9 mouse cellular contexts compared by ENCODE assay signal in the genomic region with DNA sequence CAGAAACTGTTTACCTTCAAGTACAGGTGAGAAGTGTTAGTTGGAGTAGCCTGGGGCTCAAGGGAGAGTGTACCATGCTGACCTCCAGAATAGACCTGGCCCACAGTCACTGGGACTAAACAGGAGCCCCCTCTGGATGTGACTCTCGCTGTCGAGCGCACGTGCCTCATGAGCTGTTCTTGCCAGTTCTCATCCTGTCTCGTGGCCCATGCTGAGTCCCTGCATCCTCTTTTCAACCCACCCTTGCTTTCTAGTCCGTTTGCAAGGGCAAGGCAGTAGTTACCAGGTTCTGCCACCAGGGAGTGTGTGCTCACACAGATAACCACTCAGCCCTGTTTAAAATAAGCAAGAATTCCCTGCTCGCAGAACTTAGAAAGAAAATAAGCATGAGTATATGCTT. TPM values are rescaled to one million over a fixed set of nuclear protein-coding genes. Genes with fewer than 3 reads are reported as not detected.
DNase-seq lines count a peak whose midpoint lies in the region; ATAC-seq and TF ChIP-seq lines count a peak whose summit lies in the region.
"Had no signal": no experiment of that assay in that cellular context is flagged by ENCODE, and none has a peak within 500 bp of the region (broad histone marks: within the 10 kb centered on the region; RNA-seq: fewer than 3 reads in every experiment).

No protein-coding gene starts in this region.

- peaks cover 0 to 9% of the 10 kb centered on the region in 2 experiments; a peak in 1 of 4 replicates for H3K4me1 ChIP-seq in CH12.LX (ENCODE audit: control insufficient read depth in 1 of 2, insufficient read depth in 2 of 2)
- H3K4me1 ChIP-seq in hindbrain, embryonic 16.5 days (ENCODE audit: control insufficient read depth, insufficient read depth, low read depth, low read length), result no peaks in the 10 kb centered on the region; the same call in 1 of the 2 replicates
- no peaks in the 10 kb centered on the region for H3K4me1 ChIP-seq in thymus, adult 2 months (replicated peaks; ENCODE audit: control insufficient read depth, insufficient read depth, low read length)
- H3K4me1 ChIP-seq: stomach, embryonic 15.5 days had no signal

- TF ChIP-seq RAD21 in CH12.LX (IDR thresholded peaks at IDR 0.05; ENCODE audit: low read depth, low read length), result peak; percentile 75

- H3K36me3 ChIP-seq in CH12.LX (replicated peaks in 1 of 2; ENCODE audit: control insufficient read depth in 1 of 2, insufficient read depth in 1 of 2, low read length in 1 of 2), result no peaks in the 10 kb centered on the region
- H3K36me3 ChIP-seq in hindbrain, embryonic 16.5 days (ENCODE audit: control insufficient read depth, insufficient read depth, low read length), result no peaks in the 10 kb centered on the region
- H3K36me3 ChIP-seq in thymus, adult 2 months (ENCODE audit: control insufficient read depth, insufficient read depth, low read length), result no peaks in the 10 kb centered on the region
- H3K36me3 ChIP-seq: stomach, embryonic 15.5 days had no signal

- intact Hi-C loops in gastrocnemius, adult 2 months (cut with DNase I), result loop anchor here (2.0 kb wide), 1 partner anchor 150 kb away; no protein-coding TSS in a partner anchor
- intact Hi-C loops in left cerebral cortex, postnatal 36 days (cut with DNase I), result loop anchor here (1.0 kb wide), 1 partner anchor 148 kb away; no protein-coding TSS in a partner anchor

- H3K9me3 ChIP-seq in CH12.LX (replicated peaks; ENCODE audit: low read length), result no peaks in the 10 kb centered on the region
- H3K9me3 ChIP-seq in hindbrain, embryonic 16.5 days (ENCODE audit: control insufficient read depth, low read length), result no peaks in the 10 kb centered on the region
- H3K9me3 ChIP-seq: stomach, embryonic 15.5 days had no signal

- WGBS in hindbrain, embryonic 16.5 days, result 35% methylated on average over 7 of the region's 7 CpGs
- 19% methylated on average over 7 of the region's 7 CpGs for WGBS in thymus, adult 2 months

- dilution Hi-C loops in CH12.LX (cut with MboI; ENCODE audit: extremely low pct_ligation_motif_present, extremely low pct_unique_long_range_greater_than_20kb, low sequenced_read_pairs), result no loop called here

- in situ Hi-C loops in CH12.LX (cut with MboI; ENCODE audit: low pct_ligation_motif_present, low pct_unique_long_range_greater_than_20kb, low sequenced_read_pairs), result no loop called here

- no peak for DNase-seq in gastrocnemius, adult 2 months
- DNase-seq in gastrocnemius, adult 8-10 months (ENCODE audit: low spot score in 2 of 2), result no peak
- DNase-seq in CH12.LX (ENCODE audit: extremely low read depth), result peak; percentile 69
- DNase-seq in embryo, embryonic 9.5 days (ENCODE audit: extremely low spot score), result peak; percentile 39
- peak; percentile 46 to 61 for DNase-seq in left cerebral cortex, postnatal 36 days (ENCODE audit: low spot score in 2 of 2)
- DNase-seq in neural tube, embryonic 10.5 days (ENCODE audit: extremely low spot score, low spot score), result peak; percentile 37
- peak; percentile 71 for DNase-seq in thymus, adult 2 months

- no peaks in the 10 kb centered on the region for H3K79me2 ChIP-seq in CH12.LX (replicated peaks; ENCODE audit: control insufficient read depth, extremely low read depth, insufficient read depth, poor library complexity, severe bottlenecking)

- ATAC-seq in hindbrain, embryonic 16.5 days, result peak; percentile 41; the same call in 1 of the 2 replicates

- TF ChIP-seq POLR2A in CH12.LX (IDR thresholded peaks at IDR 0.05; ENCODE audit: low read depth, low read length), result no peak
- TF ChIP-seq POLR2A in thymus, adult 2 months (IDR thresholded peaks at IDR 0.05; ENCODE audit: control insufficient read depth, extremely low read depth, insufficient read depth, low read length, poor library complexity), result no peak

- no peak overlapping the region for H3K9ac ChIP-seq in CH12.LX (ENCODE audit: insufficient read depth, low read depth)
- no peak overlapping the region for H3K9ac ChIP-seq in hindbrain, embryonic 16.5 days (ENCODE audit: low read depth, low read length)
- H3K9ac ChIP-seq: stomach, embryonic 15.5 days had no signal

- H3K4me3 ChIP-seq in gastrocnemius, adult 2 months, result no peak overlapping the region
- H3K4me3 ChIP-seq in CH12.LX (replicated peaks in 1 of 3; ENCODE audit: low read depth in 2 of 3, low read length in 2 of 3, poor library complexity in 1 of 3), result no peak overlapping the region
- H3K4me3 ChIP-seq in hindbrain, embryonic 16.5 days (ENCODE audit: low read length), result no peak overlapping the region
- H3K4me3 ChIP-seq in thymus, adult 2 months (ENCODE audit: control insufficient read depth, insufficient read depth, low read length), result no peak overlapping the region
- H3K4me3 ChIP-seq: stomach, embryonic 15.5 days had no signal

- H3K27ac ChIP-seq in gastrocnemius, adult 2 months, result no peak overlapping the region
- H3K27ac ChIP-seq in CH12.LX (ENCODE audit: insufficient read depth, low read depth), result no peak overlapping the region
- no peak overlapping the region for H3K27ac ChIP-seq in hindbrain, embryonic 16.5 days (ENCODE audit: low read depth, low read length)
- no peak overlapping the region for H3K27ac ChIP-seq in thymus, adult 2 months (ENCODE audit: control insufficient read depth, insufficient read depth, low read length)
- H3K27ac ChIP-seq: stomach, embryonic 15.5 days had no signal

- H3K4me2 ChIP-seq in CH12.LX (ENCODE audit: insufficient read depth, low read depth, poor library complexity, severe bottlenecking), result 0 out of 2 replicates have a peak overlapping the region, but pooled peaks have one; percentile 9
- H3K4me2 ChIP-seq in hindbrain, embryonic 16.5 days (ENCODE audit: low read length), result no peak overlapping the region
- H3K4me2 ChIP-seq: stomach, embryonic 15.5 days had no signal

- TF ChIP-seq CTCF in gastrocnemius, adult 2 months (IDR thresholded peaks at IDR 0.05), result peak; percentile 60
- TF ChIP-seq CTCF in CH12.LX (conservative IDR thresholded peaks at IDR 0.05 in 1 of 2, IDR thresholded peaks at IDR 0.05 in 1 of 2; ENCODE audit: low read depth in 2 of 2, low read length in 2 of 2), result peak; percentile 60 to 75; a peak in 3 of 4 replicates
- TF ChIP-seq CTCF in thymus, adult 2 months (IDR thresholded peaks at IDR 0.05; ENCODE audit: borderline replicate concordance, control insufficient read depth, extremely low read depth, insufficient read depth, low read length, poor library complexity), result peak; percentile 58; the same call in 1 of the 2 replicates

- TF ChIP-seq EP300 in CH12.LX (IDR thresholded peaks at IDR 0.05; ENCODE audit: low read length), result no peak

- H3K27me3 ChIP-seq in CH12.LX (replicated peaks), result no peaks in the 10 kb centered on the region
- no peaks in the 10 kb centered on the region for H3K27me3 ChIP-seq in hindbrain, embryonic 16.5 days (replicated peaks; ENCODE audit: control insufficient read depth, insufficient read depth, low read length)
- no peaks in the 10 kb centered on the region for H3K27me3 ChIP-seq in thymus, adult 2 months (ENCODE audit: control insufficient read depth, insufficient read depth, low read length)

TF ChIP-seq in CH12.LX, 34 proteins besides CTCF, POLR2A, EP300 and RAD21:
- TF ChIP-seq ZKSCAN1 (IDR thresholded peaks at IDR 0.05; ENCODE audit: borderline replicate concordance, low read depth, low read length) (no peak), TCF12 (IDR thresholded peaks at IDR 0.05; ENCODE audit: low read depth, low read length) (no peak), BHLHE40 (IDR thresholded peaks at IDR 0.05; ENCODE audit: low read depth, low read length) (peak; percentile 80), GABPA (IDR thresholded peaks at IDR 0.05; ENCODE audit: insufficient replicate concordance, low read depth, low read length) (no peak), SMC3 (IDR thresholded peaks at IDR 0.05; ENCODE audit: low read depth, low read length) (peak; percentile 85), MXI1 (IDR thresholded peaks at IDR 0.05; ENCODE audit: low read depth, low read length) (no peak), HCFC1 (IDR thresholded peaks at IDR 0.05; ENCODE audit: low read depth, low read length) (no peak), CHD1 (IDR thresholded peaks at IDR 0.05; ENCODE audit: low read depth, low read length) (no peak), ZMIZ1 (IDR thresholded peaks at IDR 0.05; ENCODE audit: low read depth, low read length) (no peak), MAX (IDR thresholded peaks at IDR 0.05; ENCODE audit: low read length) (0 out of 2 replicates have a peak, but pooled peaks have one; percentile 13), IRF4 (IDR thresholded peaks at IDR 0.05; ENCODE audit: low read depth, low read length) (no peak), RCOR1 (conservative IDR thresholded peaks at IDR 0.05; ENCODE audit: low read depth, low read length) (no peak)

RNA-seq across cellular contexts. Expression of gene Gpr83, which starts 6.9 kb away (rescaled TPM):
- not detected for total RNA-seq in gastrocnemius, adult 2 months (2021)
- total RNA-seq in gastrocnemius, adult 8-10 months (2022), result not detected
- total RNA-seq in CH12.LX (2012; rRNA removed) (not detected in 2 replicates), CH12.LX (2014; rRNA removed) (not detected in 2 replicates)
- not detected in 2 replicates for polyA plus RNA-seq in CH12.LX (2012; ENCODE audit: insufficient read length, low read depth)
- 1.3 and 1.7 TPM in 2 replicates for polyA plus RNA-seq in hindbrain, embryonic 16.5 days (2015; fragmentation: Nextera tagmentation; extraction: Ambion mirVana)
- 10 to 100 TPM; 21.7 to 27.3 TPM for total RNA-seq in left cerebral cortex, postnatal 36 days (2021)
- polyA plus RNA-seq in thymus, adult 2 months (2012; rRNA removed), result 10.0 and 10.9 TPM in 2 replicates

RNA-seq across cellular contexts. Expression of gene Izumo1r, which starts 36.8 kb away (rescaled TPM):
- not detected for total RNA-seq in gastrocnemius, adult 2 months (2021)
- not detected for total RNA-seq in gastrocnemius, adult 8-10 months (2022)
- total RNA-seq in CH12.LX (2012; rRNA removed), result not detected in 2 replicates
- total RNA-seq in CH12.LX (2014; rRNA removed), result not detected in 2 replicates
- not detected in 2 replicates for polyA plus RNA-seq in CH12.LX (2012; ENCODE audit: insufficient read length, low read depth)
- not detected in 2 replicates for polyA plus RNA-seq in hindbrain, embryonic 16.5 days (2015; fragmentation: Nextera tagmentation; extraction: Ambion mirVana)
- not detected for total RNA-seq in left cerebral cortex, postnatal 36 days (2021)
- 66.3 and 70.8 TPM in 2 replicates for polyA plus RNA-seq in thymus, adult 2 months (2012; rRNA removed)
- polyA plus RNA-seq: stomach, embryonic 15.5 days had no signal

Comparison
In these comparisons a context has a peak if more than half of its experiments do, and no peak if none do; other contexts are left out.
1. DNase-seq: peak in CH12.LX (single experiment), embryo, embryonic 9.5 days (single experiment), left cerebral cortex, postnatal 36 days (2 of 2), neural tube, embryonic 10.5 days (single experiment) and thymus, adult 2 months (single experiment); none in gastrocnemius, adult 2 months (single experiment) and gastrocnemius, adult 8-10 months (0 of 2).
2. RNA of gene Gpr83, which starts 6.9 kb away (total RNA-seq): 21.7 to 27.3 TPM in left cerebral cortex, postnatal 36 days; not detected in gastrocnemius, adult 2 months, not detected in gastrocnemius, adult 8-10 months and not detected in CH12.LX; every median in the first group is over 10 times any median in the second.
3. Peak in every context shown above with its lines, with median percentiles within 50 percentile points of each other: CTCF ChIP-seq.